Mouse (Mus musculus): Measurements from ENCODE around the gene Parp2. TPM values are rescaled to one million over a fixed set of nuclear protein-coding genes. Genes with fewer than 3 reads are reported as not detected.
"Not testable (repeated sequence)": the region's sequence is repeated elsewhere in the genome, so short reads cannot be mapped to it uniquely, and the experiment has no call there.

Parp2 gene
- total RNA-seq, 2 experiments from 2014 or later = 25.8 to 27.1 TPM

DNA sequence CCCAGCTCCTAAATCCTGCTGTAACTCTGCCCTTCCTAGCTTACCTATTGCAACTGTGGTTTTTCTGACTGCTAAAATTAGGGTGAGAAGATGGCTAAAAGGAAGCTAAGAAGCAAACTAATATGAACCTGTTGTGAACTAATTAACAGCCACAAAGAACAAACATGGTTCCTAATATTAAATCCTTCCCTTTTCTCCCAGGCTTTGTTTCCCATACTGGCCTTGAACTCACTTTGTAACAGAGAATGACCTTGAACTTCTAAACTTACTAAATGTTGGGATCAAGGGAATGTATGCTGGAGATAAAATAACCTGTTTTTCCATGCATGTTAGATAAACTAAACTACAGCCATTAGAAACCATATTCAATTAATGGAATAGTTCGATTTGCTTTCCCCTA, 11.2 kb upstream of the Parp2 start:
- no peak for TF ChIP-seq CTCF (IDR thresholded peaks at IDR 0.05)
- intact Hi-C loops (cut with DNase I) = no loop called here
- no peak overlapping the region for H3K27ac ChIP-seq
- DNase-seq (ENCODE audit: extremely low spot score in 1 of 2, low spot score in 2 of 2) = no peak
- no peak overlapping the region for H3K4me3 ChIP-seq

DNA sequence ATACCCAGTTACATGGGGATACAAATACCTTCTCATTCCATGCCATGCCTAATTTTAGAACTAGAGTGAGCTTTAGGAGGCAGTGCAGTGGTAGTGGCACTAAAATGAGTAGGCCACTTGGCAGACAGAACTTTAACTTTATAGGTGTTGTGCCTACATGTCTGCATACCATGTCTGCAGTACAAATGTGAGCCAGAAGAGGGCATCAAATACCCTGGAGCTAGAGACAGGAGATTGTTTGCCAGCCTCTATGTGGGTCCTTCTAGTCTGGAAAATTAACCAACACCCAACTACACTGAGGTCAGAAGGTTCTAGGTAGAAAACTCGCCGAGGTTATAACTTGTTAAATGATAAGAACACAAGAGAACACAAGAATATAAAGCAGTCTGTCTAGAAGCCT, 9.1 kb upstream of the Parp2 start:
- no peak for DNase-seq (ENCODE audit: extremely low spot score in 1 of 2, low spot score in 2 of 2)
- intact Hi-C loops (cut with DNase I) = no loop called here
- TF ChIP-seq CTCF (IDR thresholded peaks at IDR 0.05) = peak; percentile 22
- H3K27ac ChIP-seq = no peak overlapping the region
- H3K4me3 ChIP-seq = no peak overlapping the region

DNA sequence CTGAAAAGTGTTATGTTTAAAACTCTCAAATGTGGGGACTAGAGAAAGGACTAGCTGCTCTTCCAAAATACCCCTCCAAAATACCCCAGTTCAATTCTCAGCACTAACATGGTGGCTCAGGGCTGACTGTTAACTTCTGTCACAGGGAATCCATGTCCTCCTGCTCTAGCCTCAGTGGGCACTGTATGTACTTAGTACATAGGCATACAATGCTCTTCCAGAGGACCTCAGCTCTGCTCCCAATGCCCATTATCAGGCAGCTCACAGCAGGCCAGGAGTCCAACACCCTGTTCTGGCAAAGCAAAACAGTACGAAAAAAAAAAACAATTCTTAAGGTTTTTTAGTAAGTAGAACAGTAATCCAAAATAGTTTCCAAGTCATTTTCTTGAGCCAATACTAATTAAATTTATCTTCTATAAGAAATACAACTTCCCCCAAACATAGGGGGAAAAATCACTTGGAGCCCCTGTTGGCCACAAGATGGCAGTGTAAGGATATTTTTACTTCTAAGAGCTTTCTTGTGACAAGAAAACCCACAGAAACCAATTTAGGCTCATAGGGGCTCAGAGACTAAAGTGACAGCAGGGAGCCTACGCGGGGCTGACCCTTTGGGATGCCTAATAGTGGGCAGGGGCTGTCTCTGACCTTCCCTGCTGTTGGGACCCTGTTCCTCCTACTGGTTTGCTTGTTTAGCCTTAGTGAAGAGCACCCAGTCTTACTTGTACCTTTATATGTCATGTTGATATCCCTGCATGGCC, 8.0 kb upstream of the Parp2 start:
- Histone ChIP-seq H3K27ac (no peak overlapping the region), H3K4me3 (no peak overlapping the region)
- peak; percentile 84 for TF ChIP-seq CTCF (IDR thresholded peaks at IDR 0.05)
- peak in 1 of 2 experiments; percentile 29 for DNase-seq (ENCODE audit: extremely low spot score in 1 of 2, low spot score in 2 of 2)
- intact Hi-C loops (cut with DNase I) = loop anchor here (1.0 to 2.0 kb wide), 2 partner anchors 264 to 299 kb away; no protein-coding TSS in a partner anchor

DNA sequence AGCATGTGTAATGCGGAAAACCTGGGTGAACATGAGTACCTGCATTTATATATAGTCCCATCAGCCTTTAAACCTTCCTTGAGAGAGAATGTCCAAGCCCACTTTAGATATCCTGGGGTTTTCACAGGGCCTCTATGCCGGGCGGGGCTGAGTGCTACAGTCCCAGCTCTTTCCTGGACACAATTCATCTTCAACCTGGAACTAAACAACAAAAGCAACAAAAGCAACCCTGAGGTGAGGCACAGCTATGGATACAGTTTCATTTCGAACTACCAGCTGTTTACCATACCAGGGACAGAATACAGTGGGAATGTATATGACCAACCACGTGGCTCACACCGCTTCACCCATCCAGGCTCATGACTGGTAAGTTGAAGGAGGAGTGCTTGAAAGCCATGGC, 5.2 kb upstream of the Parp2 start:
- no peak for DNase-seq (ENCODE audit: extremely low spot score in 1 of 2, low spot score in 2 of 2)
- TF ChIP-seq CTCF (IDR thresholded peaks at IDR 0.05) = no peak
- intact Hi-C loops (cut with DNase I) = no loop called here
- Histone ChIP-seq H3K4me3 (no peak overlapping the region), H3K27ac (no peak overlapping the region)

DNA sequence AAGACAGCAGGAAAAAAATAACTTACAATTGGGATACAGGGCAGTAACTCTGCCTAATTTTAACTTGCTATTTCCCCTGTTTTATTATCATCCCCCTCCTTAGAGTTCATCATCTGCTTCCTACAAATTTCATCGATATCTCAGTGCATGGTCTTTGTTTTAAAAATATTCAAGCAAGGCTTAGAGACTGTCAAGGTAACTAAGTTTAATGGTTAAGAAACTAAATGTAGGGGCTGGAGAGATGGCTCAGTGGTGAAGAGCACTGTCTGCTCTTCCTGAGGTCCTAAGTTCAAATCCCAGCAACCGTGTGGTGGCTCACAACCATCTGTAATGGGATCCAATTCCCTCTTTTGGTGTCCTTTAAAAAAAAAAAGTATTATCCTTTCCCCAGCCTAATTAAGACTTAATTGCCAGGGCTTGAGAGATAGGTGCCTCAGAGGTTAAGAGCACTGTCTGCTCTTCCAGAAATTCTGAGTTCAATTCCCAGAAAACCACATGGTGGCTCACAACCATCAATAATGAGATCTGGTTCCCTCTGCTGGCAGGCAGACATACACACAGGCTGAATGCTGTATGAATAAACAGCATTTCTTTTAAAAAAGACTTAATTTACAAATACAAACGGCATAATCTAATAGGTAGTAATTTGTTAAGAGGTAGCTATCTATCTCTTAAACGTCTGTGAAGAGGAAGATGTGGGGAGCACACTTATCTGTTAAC, 4.6 kb upstream of the Parp2 start:
- DNase-seq (ENCODE audit: extremely low spot score in 1 of 2, low spot score in 2 of 2) = no peak
- intact Hi-C loops (cut with DNase I) = no loop called here
- peak; percentile 60 for TF ChIP-seq CTCF (IDR thresholded peaks at IDR 0.05)
- no peak overlapping the region for H3K27ac ChIP-seq
- no peak overlapping the region for H3K4me3 ChIP-seq

DNA sequence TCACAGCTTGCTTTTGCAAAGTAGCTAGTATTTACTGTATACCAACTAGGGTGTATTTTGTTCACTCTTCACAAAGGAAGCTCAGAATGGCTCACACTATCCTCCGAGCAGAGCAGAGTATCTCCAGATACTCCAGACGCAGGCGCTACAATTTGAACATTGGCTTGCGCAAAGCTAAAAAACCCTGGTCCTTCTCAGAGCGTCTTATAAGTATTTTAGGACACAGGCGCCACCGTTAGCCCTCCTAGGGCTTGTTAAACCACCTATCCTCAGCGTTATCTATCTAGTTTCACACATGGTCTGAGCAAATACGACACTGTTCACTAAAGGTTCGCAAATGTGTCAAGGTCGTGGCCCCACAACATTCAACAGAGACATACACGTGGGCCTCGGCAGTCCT, 3.0 kb upstream of the Parp2 start:
- intact Hi-C loops (cut with DNase I) = no loop called here

DNA sequence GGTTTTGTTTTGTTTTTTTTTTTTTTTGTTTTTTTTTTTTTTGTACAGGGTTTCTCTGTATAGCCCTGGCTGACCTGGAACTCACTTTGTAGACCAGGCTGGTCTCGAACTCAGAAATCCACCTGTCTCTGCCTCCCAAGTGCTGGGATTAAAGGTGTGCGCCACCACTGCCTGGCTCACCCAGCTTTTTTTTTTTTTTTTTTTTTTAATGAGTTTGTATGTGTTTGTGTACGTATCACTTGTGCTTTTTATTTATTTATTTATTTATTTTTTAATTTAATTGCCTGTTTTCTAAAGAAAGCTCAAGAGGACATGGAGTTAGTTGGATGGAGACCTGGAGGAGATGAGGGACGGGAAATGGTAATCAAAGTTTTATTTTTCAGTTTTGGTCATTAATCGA, 1.2 kb upstream of the Parp2 start:
- not testable (repeated sequence) for DNase-seq (ENCODE audit: extremely low spot score in 1 of 2, low spot score in 2 of 2); H3K27ac ChIP-seq; H3K4me3 ChIP-seq
- intact Hi-C loops (cut with DNase I) = loop anchor here (2.0 kb wide), 2 partner anchors 118 to 282 kb away; partner anchors contain the start of genes Apex1 and Osgep

More for the DNA sequence above, 3.0 kb upstream of the Parp2 start:
- no peak overlapping the region for H3K27ac ChIP-seq
- DNase-seq (ENCODE audit: extremely low spot score in 1 of 2, low spot score in 2 of 2) = no peak
- no peak for TF ChIP-seq CTCF (IDR thresholded peaks at IDR 0.05)
- no peak overlapping the region for H3K4me3 ChIP-seq

DNA sequence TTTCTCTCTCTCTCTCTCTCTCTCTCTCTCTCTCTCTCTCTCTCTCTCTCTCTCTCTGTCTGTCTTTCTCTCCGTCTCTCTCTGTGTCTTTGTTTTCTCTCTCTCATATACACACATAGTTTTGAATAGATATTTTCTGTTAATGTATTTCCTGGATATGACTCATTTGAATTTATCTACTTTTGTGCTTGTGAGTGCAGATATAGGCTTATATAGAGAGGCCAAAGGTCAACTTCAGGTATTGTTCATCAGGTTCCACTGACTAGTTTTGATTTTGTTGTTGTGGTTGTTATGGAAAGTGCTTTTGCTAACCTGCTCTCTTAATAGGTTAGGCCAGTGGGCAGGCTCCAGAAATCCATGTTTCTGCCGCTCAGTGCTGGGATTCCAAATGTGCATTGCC, 5.4 kb downstream of the Parp2 start:
- no peak for TF ChIP-seq CTCF (IDR thresholded peaks at IDR 0.05)
- Histone ChIP-seq H3K27ac (no peak overlapping the region), H3K4me3 (no peak overlapping the region)
- intact Hi-C loops (cut with DNase I) = no loop called here
- no peak for DNase-seq (ENCODE audit: extremely low spot score in 1 of 2, low spot score in 2 of 2)

DNA sequence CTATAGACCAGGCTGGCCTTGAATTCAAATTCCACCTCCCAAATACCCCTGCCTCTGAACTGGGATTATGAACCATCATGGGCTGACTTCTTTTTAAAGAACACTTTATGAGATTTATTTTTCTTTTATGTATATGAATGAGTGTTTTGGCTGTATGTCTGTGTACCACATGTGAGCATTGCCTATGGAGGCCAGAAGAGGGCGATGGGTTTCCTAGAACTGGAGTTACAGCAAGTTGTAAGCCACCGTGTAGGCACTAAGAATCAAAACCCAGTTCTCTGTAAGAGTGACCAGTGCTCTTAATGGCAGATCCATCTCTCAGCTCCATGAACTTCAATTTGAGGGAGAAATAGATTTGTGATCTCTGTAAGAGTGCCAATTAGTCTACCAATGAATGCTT, 15.6 kb downstream of the Parp2 start:
- no peak overlapping the region for H3K27ac ChIP-seq
- H3K4me3 ChIP-seq = no peak overlapping the region
- intact Hi-C loops (cut with DNase I) = no loop called here
- peak; percentile 1; the same call in 1 of the 2 replicates for TF ChIP-seq CTCF (IDR thresholded peaks at IDR 0.05)
- no peak for DNase-seq (ENCODE audit: extremely low spot score in 1 of 2, low spot score in 2 of 2)

DNA sequence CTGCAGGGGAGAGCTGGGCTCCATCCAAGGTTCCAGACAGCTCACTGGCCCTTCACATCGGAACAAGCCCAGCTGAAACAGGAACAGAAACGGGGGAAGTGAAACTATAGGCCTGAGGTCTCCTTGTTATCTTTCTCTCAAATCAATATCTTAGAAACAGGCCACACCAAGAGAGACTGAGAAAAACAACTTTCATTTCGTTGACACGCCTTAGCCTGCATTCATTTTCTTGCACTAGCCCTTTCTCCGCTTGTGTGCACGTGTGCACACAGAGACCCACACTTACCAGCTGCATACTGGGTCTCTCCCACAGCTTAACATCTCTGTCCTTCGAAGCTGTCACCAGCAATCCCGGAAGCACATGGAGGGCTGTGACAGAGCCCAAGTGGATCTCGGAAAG, 16.6 kb downstream of the Parp2 start:
- TF ChIP-seq CTCF (IDR thresholded peaks at IDR 0.05) = no peak
- no peak for DNase-seq (ENCODE audit: extremely low spot score in 1 of 2, low spot score in 2 of 2)
- H3K27ac ChIP-seq = no peak overlapping the region
- no peak overlapping the region for H3K4me3 ChIP-seq
- intact Hi-C loops (cut with DNase I) = no loop called here

DNA sequence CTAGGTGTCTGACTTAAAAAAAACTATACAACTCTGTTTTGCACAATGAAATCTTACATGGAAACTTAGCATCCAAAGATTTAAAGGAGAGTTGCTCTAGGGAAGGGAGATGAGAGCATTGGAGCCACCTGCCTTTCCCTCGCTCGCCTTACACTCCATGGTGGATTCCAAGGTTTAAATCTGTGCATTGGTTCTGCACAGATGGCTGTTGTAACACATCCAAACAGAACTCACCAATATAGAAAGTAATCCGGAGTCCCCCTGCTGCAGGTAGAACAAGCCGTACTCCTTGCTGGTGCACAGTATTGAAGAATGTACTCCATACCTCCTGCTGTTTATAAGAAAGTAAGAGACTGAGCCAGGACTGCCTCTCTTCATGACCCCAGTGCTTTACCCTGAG, 18.9 kb downstream of the Parp2 start:
- TF ChIP-seq CTCF (IDR thresholded peaks at IDR 0.05) = no peak
- DNase-seq (ENCODE audit: extremely low spot score in 1 of 2, low spot score in 2 of 2) = no peak
- Histone ChIP-seq H3K4me3 (no peak overlapping the region), H3K27ac (no peak overlapping the region)
- intact Hi-C loops (cut with DNase I) = no loop called here

DNA sequence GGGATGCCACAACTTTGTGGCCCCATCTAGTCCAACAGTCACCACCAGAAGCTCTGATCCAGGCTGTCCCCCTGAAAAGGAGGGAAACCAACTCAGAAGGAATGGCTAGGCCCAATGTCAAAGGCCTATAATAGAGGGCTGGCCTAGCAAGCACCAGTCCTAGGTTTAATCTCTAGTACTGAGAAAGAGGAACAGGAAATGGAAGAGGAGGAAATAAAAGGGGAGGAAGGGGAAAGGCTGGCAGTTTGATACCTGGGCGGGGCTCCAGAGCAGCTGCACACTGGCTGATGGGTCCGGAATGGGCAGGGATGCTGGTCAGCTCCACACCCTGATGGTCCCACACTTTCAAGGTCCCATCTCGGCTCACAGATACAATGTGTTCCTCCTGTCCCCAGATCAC, 22.2 kb downstream of the Parp2 start:
- intact Hi-C loops (cut with DNase I) = no loop called here
- H3K4me3 ChIP-seq = no peak overlapping the region
- no peak for TF ChIP-seq CTCF (IDR thresholded peaks at IDR 0.05)
- no peak overlapping the region for H3K27ac ChIP-seq
- no peak for DNase-seq (ENCODE audit: extremely low spot score in 1 of 2, low spot score in 2 of 2)
